Mouse (Mus musculus) heart, adult 2 months (tissue): ENCODE results near the gene Lhpp. TPM values are rescaled to one million over a fixed set of nuclear protein-coding genes. Genes with fewer than 3 reads are reported as not detected.

Source experiments
- DNase-seq, 2 experiments: peaks; one replicate each; pipeline ENCODE4 v3.0.0; 2021
- H3K27ac ChIP-seq: fragments of 200-600 bp; 2 replicates; pipeline ENCODE4 v1.8.1; 2022
- H3K27me3 ChIP-seq: fragments of 200-500 bp; 2 replicates; pipeline ENCODE4 v1.6.1; 2012; ENCODE audit warnings: mild to moderate bottlenecking, low read length, inconsistent platforms, mixed read lengths; ENCODE audit not compliant: control insufficient read depth, insufficient read depth
- H3K36me3 ChIP-seq: fragments of 200-500 bp; 2 replicates; pipeline ENCODE4 v1.6.1; 2012; ENCODE audit warnings: low read length, inconsistent platforms; ENCODE audit not compliant: control insufficient read depth, insufficient read depth
- H3K4me1 ChIP-seq: fragments of 200-500 bp; 2 replicates; pipeline ENCODE4 v1.6.1; 2011; ENCODE audit warnings: low read length; ENCODE audit not compliant: control insufficient read depth, insufficient read depth
- H3K4me3 ChIP-seq: fragments of 200-600 bp; 2 replicates; pipeline ENCODE4 v1.8.1; 2022
- H3K79me2 ChIP-seq: fragments of 200-500 bp; replicated peaks from 2 replicates; pipeline ENCODE4 v1.6.1; 2012; ENCODE audit warnings: mild to moderate bottlenecking, inconsistent platforms, low read length, moderate library complexity, mixed read lengths; ENCODE audit not compliant: control insufficient read depth, insufficient read depth
- H3K9ac ChIP-seq: fragments of 200-500 bp; 2 replicates; pipeline ENCODE4 v1.6.1; 2012; ENCODE audit warnings: low read depth, mild to moderate bottlenecking, control low read depth, inconsistent platforms, low read length, mixed read lengths
- CTCF ChIP-seq: fragments of 200-600 bp; IDR thresholded peaks from 2 replicates; pipeline ENCODE4 v1.8.1; 2022; ENCODE audit warnings: antibody characterized with exemption, mild to moderate bottlenecking, moderate library complexity
- EP300 ChIP-seq: fragments of 200-500 bp; IDR thresholded peaks from 2 replicates; pipeline ENCODE4 v1.6.1; 2011; ENCODE audit warnings: low read depth, low read length, control low read depth; ENCODE audit not compliant: insufficient read depth
- POLR2A ChIP-seq: fragments of 200-500 bp; IDR thresholded peaks from 2 replicates; pipeline ENCODE4 v1.6.1; 2011; ENCODE audit warnings: mild to moderate bottlenecking, low read depth, low read length, control low read depth; ENCODE audit not compliant: insufficient read depth
- WGBS: fragments of 180-500 bp; shearing (Covaris S2); methylation state at CpG from one replicate; pipeline ENCODE4 v1.1.7; 2018; 5-methylcytosine and 5-hydroxymethylcytosine counted together
- intact Hi-C: fragments of 180-260 bp; cut with DNase I; formaldehyde crosslinking; loops from one replicate; pipeline ENCODE4 v1.15.1; 2025
- polyA plus RNA-seq: library from polyadenylated mRNA; depleted of rRNA; stranded (reverse); fragments of >200 nt; gene quantifications from 2 replicates; pipeline ENCODE4 v1.2.3, GENCODE M21; 2012
- total RNA-seq, 2 experiments: library from RNA; stranded (reverse); gene quantifications; 2 replicates each; pipeline ENCODE4 v1.2.3; 2021

Lhpp gene
- total and polyA plus RNA-seq, 3 experiments, result 13.8 to 22.0 (median 13.9) TPM

- peaks cover 15% of the 10 kb centered on the region for H3K4me1 ChIP-seq
- H3K27ac ChIP-seq, result peak overlapping the region; percentile 2; the same call in 1 of the 2 replicates
- H3K79me2 ChIP-seq, result 0 out of 2 replicates have a peak, but pooled peaks cover 3% of the 10 kb centered on the region
- H3K9ac ChIP-seq, result no peak overlapping the region
- TF ChIP-seq POLR2A, result no peak
- no peak for TF ChIP-seq EP300
- no peak for TF ChIP-seq CTCF
- DNase-seq, result no peak
- no peak overlapping the region for H3K4me3 ChIP-seq
- intact Hi-C loops, result no loop called here
- H3K36me3 ChIP-seq, result peaks cover 32% of the 10 kb centered on the region
- no peaks in the 10 kb centered on the region for H3K27me3 ChIP-seq
- 66% methylated on average over 3 of the region's 3 CpGs for WGBS
These were observed 37.7 kb upstream of the Lhpp start for GRCm38 (mm10) chr7:132572738-132573137.

DNA sequence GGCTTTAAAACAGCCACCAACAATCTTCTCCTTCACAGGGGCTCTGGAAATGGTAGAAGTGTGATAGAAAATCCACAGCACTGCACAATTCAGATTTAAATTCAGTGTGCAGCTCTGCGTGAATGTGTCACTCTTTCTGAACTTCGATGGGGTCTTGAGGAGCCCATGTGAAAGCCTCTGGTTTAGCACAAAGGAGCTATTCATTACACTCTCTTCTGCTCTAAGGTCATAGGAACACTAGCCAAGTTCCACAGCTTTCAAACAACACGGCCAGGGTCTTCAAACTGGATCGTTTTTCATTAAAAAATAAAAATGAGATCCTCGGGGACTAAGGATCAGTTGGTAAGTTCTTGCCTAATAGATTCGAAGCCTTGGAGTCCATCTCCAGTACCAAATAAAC is 37.2 kb upstream of the Lhpp start:
- H3K4me1 ChIP-seq, result peaks cover 15% of the 10 kb centered on the region
- intact Hi-C loops, result no loop called here
- H3K27me3 ChIP-seq, result no peaks in the 10 kb centered on the region
- peaks cover 30% of the 10 kb centered on the region for H3K36me3 ChIP-seq
- no peak for DNase-seq
- H3K9ac ChIP-seq, result no peak overlapping the region
- 0 out of 2 replicates have a peak, but pooled peaks cover 3% of the 10 kb centered on the region for H3K79me2 ChIP-seq
- no peak for TF ChIP-seq EP300
- TF ChIP-seq POLR2A, result no peak
- no peak for TF ChIP-seq CTCF
- H3K27ac ChIP-seq, result peak overlapping the region; percentile 2; the same call in 1 of the 2 replicates
- no peak overlapping the region for H3K4me3 ChIP-seq
- 66% methylated on average over 6 of the region's 6 CpGs for WGBS

- no peak for DNase-seq
- H3K79me2 ChIP-seq, result 0 out of 2 replicates have a peak, but pooled peaks cover 3% of the 10 kb centered on the region
- H3K27me3 ChIP-seq, result no peaks in the 10 kb centered on the region
- peaks cover 12% of the 10 kb centered on the region for H3K4me1 ChIP-seq
- TF ChIP-seq CTCF (no peak), POLR2A (no peak), EP300 (no peak)
- intact Hi-C loops, result no loop called here
- no peak overlapping the region for H3K9ac ChIP-seq
- WGBS, result 87% methylated on average over 5 of the region's 5 CpGs
- no peak overlapping the region for H3K27ac ChIP-seq
- H3K4me3 ChIP-seq, result no peak overlapping the region
- peaks cover 17% of the 10 kb centered on the region for H3K36me3 ChIP-seq
These were observed 35.8 kb upstream of the Lhpp start for GRCm38 (mm10) chr7:132574646-132575045.

DNA sequence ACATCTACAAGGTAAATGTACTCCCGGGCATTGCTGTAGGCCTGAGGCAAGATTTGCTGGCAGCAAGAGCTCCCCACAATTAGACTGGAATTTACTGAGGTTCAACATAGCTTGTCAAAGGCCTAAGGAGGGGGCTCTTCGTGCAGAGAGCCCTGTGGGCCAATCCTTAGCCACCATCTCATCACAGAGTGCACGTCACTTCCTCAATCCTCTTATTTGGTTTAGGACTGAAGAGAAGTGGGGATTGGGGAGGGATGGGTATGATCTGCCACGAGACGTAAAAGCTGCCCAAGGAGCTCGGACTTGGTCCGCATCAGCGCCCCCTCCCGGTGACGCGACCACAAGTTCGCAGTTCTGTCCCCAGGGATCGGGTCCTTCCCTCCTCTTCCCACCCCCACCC is 34.8 kb upstream of the Lhpp start:
- H3K27me3 ChIP-seq, result no peaks in the 10 kb centered on the region
- peak; percentile 87 for DNase-seq
- intact Hi-C loops, result loop anchor here (2.0 kb wide), 2 partner anchors 35 to 63 kb away; partner anchors contain the start of gene Lhpp
- H3K4me1 ChIP-seq, result peaks cover 9% of the 10 kb centered on the region
- whole genome bisulfite sequencing, result 1% methylated on average over 13 of the region's 13 CpGs
- H3K79me2 ChIP-seq, result 0 out of 2 replicates have a peak, but pooled peaks cover 3% of the 10 kb centered on the region
- peak overlapping the region; percentile 69 for H3K9ac ChIP-seq
- H3K27ac ChIP-seq, result peak overlapping the region; percentile 93
- peaks cover 16% of the 10 kb centered on the region for H3K36me3 ChIP-seq
- no peak for TF ChIP-seq EP300
- TF ChIP-seq CTCF, result peak; percentile 72
- no peak; the same call in none of the 2 replicates for TF ChIP-seq POLR2A
- H3K4me3 ChIP-seq, result peak overlapping the region; percentile 91

GRCm38 (mm10) chr7:132576116-132576650 is 34.3 kb upstream of the Lhpp start, which contains the start of gene Oat:
TSS of gene Oat (minus strand) at chr7:132576398.
- Histone ChIP-seq H3K4me1 (peaks cover 9% of the 10 kb centered on the region), H3K27me3 (no peaks in the 10 kb centered on the region), H3K9ac (peak within 1 kb of the TSS; percentile 91), H3K79me2 (0 out of 2 replicates have a peak, but pooled peaks cover 3% of the 10 kb centered on the region), H3K27ac (peak within 1 kb of the TSS; percentile 93), H3K4me3 (peak within 1 kb of the TSS; percentile 91), H3K36me3 (peaks cover 15% of the 10 kb centered on the region)
- DNase-seq, result peak; percentile 94 to 96
- intact Hi-C loops, result loop anchor here (2.0 kb wide), 2 partner anchors 35 to 63 kb away; partner anchors contain the start of gene Lhpp
- under 1% methylated on average over 49 of the region's 49 CpGs for WGBS
- TF ChIP-seq CTCF, result peak; percentile 37; the same call in 1 of the 2 replicates
- peak; percentile 98 for TF ChIP-seq POLR2A
- peak; percentile 43; the same call in 1 of the 2 replicates for TF ChIP-seq EP300

DNA sequence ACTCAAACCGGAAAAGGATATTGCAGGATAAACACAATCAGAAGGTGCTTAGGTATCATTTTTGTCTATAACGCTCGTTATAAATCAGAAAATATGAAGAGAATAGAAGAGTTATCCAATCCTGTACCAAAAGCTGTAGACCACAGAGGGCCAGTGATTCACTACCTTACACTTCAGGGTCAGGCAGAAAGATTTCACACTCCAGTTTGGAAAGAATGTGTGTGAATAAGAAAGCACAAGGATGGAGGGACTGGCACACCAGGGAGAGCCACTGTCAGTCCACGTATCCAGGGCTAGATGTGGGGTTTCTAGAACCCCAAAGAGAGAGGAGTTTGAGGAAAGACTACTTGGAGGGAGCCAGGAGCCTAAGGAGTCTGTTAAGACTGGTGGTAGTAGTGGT is 33.5 kb upstream of the Lhpp start:
- intact Hi-C loops, result loop anchor here (2.0 kb wide), 2 partner anchors 34 to 62 kb away; partner anchors contain the start of gene Lhpp
- Histone ChIP-seq H3K4me3 (peak overlapping the region; percentile 91), H3K9ac (peak overlapping the region; percentile 66), H3K4me1 (peaks cover 8% of the 10 kb centered on the region), H3K27ac (peak overlapping the region; percentile 93), H3K27me3 (no peaks in the 10 kb centered on the region), H3K79me2 (0 out of 2 replicates have a peak, but pooled peaks cover 1% of the 10 kb centered on the region), H3K36me3 (peaks cover 13% of the 10 kb centered on the region)
- no peak for TF ChIP-seq CTCF
- TF ChIP-seq EP300, result no peak
- TF ChIP-seq POLR2A, result no peak
- 43% methylated on average over 4 of the region's 4 CpGs for WGBS
- no peak for DNase-seq
